Mouse (Mus musculus): ENCODE data around the gene Ntf5.

Gene Ntf5

DNA sequence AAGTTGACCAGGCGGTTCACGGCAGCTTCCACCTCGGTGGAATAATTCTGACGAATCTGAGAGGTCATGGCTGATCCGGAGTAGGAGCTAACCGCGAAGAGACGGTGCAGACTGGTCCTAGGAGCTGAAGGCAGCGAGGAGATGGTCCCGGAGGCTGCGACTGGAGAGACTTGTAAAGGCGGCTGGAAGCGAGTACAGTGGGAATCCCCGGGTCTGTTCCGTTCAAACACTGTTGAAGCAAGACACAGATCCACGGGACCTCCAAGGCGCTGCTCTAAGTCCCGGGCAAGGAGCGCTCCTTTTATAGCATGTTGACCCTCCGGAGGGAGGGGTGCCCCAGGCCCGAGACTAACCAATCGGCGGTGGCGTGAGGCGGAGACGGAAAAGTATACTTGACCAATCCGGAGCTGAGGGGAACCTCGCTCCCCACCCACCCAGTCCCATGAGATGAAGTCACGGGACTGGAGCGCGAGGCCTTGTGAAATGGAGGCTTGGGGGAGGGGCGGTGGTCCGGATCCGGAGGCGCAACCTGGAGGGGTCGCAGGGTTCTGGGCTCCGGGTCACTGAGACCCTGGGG is 46.2 kb downstream of the Ntf5 start, which contains the start of gene Ftl1:
Gene Ftl1 (minus strand): TSS at position 321 of the 577 bp plus-strand sequence.
- in situ Hi-C loops (cut with MboI; ENCODE audit: unreplicated experiment in 2 of 2), result loop anchor here (10.0 to 25.0 kb wide), 2 partner anchors 228 to 235 kb away; partner anchors contain the start of genes Car11 (in 2 of the 2), Sec1 (in 2 of the 2) and Ntn5 (in 1 of the 2)

DNA sequence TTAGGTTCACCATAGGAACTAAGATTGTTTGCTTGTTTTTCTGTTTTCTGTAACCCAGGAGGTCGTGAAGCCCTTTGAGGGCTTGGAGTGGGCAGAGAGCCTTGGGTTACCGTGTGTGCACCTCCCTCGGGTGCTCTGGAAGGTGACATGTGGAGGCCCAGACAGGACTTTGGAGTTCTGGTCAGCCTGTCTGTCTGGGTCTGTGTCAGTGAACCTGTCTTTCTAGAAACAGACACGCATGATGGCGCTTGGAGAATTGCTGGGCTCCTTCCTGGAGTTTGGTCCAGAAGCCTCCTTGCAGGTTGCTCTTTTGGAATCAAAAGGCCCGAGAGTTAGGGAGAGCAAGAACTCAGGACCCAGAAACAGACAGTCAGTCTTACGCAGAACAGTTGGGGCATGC is 46.9 kb downstream of the Ntf5 start:
- in situ Hi-C loops (cut with MboI; ENCODE audit: unreplicated experiment in 2 of 2), result loop anchor here in 1 of 2 experiments (25.0 kb wide), 1 partner anchor 227 kb away; the partner anchor contains the start of genes Car11, Ntn5 and Sec1

DNA sequence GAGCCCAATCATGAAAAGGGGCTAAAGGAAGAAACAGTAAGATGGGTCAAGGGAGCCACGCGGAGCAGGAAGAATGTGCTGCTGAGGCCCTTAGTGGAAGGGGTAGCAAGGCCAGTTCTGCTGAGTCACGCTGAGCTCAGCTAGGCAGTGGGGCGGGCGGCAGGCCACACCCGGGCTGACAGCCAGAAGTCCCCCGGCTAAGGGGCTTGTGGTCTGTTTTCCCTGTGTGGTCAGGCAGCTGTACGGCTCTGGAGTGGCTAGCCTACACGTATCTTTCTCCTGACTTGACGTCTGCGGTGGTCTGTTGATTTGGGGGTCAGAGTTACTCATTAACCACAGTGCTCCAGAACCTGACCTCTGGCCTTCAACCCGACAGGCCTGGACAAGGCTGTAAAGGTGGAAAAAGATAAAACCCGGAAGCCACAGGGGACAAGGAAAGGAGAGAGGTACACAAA is 47.4 kb downstream of the Ntf5 start:
- in situ Hi-C loops (cut with MboI; ENCODE audit: unreplicated experiment in 2 of 2), result loop anchor here in 1 of 2 experiments (25.0 kb wide), 1 partner anchor 226 kb away; the partner anchor contains the start of genes Car11, Ntn5 and Sec1

DNA sequence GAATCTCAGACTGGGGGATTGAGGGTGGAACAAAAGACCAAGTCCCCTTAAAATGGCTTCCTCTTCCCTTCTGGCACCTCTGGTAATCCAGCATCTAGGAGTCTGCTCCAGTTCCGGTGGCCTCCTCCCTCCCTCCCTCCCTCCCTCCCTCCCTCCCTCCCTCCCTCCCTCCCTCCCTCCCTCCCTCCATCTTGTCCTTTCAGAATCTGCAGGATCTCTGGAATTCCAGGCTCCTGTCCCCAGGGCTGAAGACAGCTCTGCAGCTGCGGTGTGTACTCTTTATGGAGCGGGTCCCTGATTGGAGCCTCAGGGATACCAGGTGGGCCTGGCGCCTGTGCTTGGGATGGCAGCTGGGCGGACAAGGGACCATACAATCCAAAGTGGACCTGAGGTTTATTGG is 47.8 kb downstream of the Ntf5 start:
- in situ Hi-C loops (cut with MboI; ENCODE audit: unreplicated experiment in 2 of 2), result loop anchor here in 1 of 2 experiments (25.0 kb wide), 1 partner anchor 226 kb away; the partner anchor contains the start of genes Car11, Ntn5 and Sec1

DNA sequence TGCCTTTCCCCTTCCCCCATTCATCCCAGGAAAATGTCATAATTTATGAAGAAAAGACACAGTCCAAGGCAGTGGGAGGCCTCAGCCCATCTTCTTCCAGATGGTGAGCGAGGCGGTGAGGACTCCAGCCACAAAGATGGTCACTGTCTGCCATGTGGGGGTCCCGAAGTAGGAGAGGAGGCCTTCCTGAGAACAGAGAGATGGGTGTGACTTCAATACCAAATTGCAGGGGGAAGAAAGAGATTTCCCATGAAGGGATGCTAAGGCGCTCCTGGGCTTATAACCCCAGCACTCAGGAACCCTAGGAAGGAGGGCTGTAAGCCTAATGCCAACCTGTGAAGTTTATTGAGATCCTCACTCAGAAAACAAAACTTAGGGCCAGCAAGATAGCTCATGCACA is 48.3 kb downstream of the Ntf5 start:
- in situ Hi-C loops (cut with MboI; ENCODE audit: unreplicated experiment in 2 of 2), result loop anchor here in 1 of 2 experiments (25.0 kb wide), 1 partner anchor 226 kb away; the partner anchor contains the start of genes Car11, Ntn5 and Sec1

DNA sequence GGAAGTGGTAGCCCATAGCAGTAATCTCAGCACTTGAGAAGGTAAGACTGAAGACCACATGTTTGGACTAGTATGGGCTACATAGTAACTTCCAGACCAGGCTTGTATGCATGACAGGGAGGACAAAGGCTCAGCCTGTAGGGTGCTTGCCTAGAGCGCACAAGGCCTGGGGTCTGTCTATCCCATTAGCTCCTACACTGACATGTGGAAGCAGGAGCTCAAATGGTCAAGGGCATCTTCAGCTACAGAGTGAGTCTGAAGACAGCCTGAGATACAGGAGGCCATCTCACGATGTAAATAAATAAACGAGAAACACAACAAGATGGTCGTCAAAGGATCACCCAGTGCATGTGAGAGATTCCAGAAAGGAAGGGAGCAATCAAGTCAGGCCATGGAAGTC is 48.8 kb downstream of the Ntf5 start:
- in situ Hi-C loops (cut with MboI; ENCODE audit: unreplicated experiment in 2 of 2), result loop anchor here in 1 of 2 experiments (25.0 kb wide), 1 partner anchor 225 kb away; the partner anchor contains the start of genes Car11, Ntn5 and Sec1

DNA sequence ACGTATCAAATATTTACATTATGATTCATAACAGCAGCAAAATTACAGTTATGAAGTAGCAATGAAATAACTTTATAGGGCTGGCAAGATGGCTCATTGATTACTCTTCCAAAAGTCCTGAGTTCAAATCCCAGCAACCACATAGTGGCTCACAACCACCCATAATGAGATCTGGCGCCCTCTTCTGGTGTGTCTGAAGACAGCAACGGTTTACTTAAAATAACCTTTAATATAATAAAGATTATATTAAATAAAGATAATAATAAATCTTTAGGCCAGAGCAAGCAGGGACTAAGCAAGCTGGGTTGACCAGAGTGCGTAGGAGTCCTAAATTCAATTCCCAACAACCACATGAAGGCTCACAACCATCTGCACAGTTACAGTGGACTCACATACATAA is 49.4 kb downstream of the Ntf5 start:
- in situ Hi-C loops (cut with MboI; ENCODE audit: unreplicated experiment in 2 of 2), result loop anchor here in 1 of 2 experiments (25.0 kb wide), 1 partner anchor 224 kb away; the partner anchor contains the start of genes Car11, Ntn5 and Sec1

DNA sequence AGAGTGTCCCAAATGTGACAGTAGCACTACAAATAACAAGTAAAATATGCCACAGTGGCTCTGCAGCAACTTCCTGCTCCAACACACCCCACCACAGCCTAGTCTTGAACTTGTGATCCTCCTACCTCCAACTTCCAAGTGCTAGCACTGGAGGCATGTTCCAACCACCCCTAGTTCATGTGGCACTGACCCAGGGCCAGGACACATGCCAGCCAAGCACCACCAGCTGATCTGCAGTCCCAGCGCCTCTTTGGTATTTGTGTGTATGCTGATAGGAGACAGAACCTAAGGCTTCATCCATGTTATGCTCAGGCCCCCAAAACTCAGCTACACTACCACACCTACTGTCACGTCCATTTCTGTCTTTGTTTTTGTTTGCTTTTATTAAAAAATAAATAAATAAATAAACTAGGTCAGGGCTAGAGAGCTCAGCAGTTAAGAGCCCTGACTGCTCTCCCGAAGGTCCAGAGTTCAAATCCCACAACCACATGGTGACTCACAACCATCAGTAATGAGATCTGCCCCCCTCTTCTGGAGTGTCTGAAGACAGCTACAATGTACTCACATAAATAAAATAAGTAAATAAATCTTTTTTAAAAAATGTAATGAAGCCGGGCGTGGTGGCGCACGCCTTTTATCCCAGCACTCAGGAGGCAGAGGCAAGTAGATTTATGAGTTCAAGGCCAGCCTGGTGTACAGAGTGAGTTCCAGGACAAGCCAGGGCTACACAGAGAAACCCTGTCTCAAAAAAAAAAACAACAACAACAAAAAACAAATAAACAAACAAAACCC is 50.7 kb downstream of the Ntf5 start:
- in situ Hi-C loops (cut with MboI; ENCODE audit: unreplicated experiment in 2 of 2), result loop anchor here in 1 of 2 experiments (25.0 kb wide), 1 partner anchor 223 kb away; the partner anchor contains the start of genes Car11, Ntn5 and Sec1

DNA sequence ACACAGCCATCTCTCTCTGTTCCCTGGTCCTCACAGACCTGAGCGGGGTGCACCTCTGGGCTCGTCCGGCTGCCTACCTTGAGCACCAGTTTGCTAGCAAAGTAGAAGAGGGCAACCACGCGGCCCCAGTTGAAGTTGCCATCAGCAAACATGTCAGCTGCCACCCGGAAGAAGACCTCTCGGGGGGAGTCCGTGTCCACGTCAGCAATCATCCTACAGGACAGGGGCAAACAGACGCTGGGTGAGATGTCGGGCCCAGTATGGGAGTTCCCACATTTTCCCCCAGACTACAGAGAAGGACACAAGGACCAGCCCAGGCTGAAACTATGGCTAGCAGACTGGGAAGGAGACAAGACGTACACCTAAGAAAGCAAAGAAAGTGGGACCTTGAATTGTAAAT is 51.6 kb downstream of the Ntf5 start:
- in situ Hi-C loops (cut with MboI; ENCODE audit: unreplicated experiment in 2 of 2), result loop anchor here in 1 of 2 experiments (25.0 kb wide), 1 partner anchor 222 kb away; the partner anchor contains the start of genes Car11, Ntn5 and Sec1

DNA sequence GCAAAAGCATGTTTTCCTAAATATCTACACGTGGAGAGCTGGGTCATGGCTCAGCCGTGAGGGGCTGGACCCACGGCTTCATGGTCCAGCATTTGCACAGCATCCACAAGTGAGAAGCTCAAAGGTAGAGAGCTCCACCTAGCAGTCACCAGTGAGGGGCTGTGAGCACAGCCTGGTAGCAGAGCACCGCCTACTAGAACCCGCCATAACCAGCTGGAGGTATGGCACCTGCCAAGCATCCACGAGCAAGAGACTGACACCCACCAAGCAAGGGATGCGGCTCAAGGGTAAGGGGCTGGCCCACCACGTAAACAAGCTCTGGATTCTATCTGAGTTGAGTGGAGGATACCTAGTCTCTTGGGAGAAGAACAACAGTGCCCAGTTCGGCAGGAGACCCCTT is 52.1 kb downstream of the Ntf5 start:
- in situ Hi-C loops (cut with MboI; ENCODE audit: unreplicated experiment in 2 of 2), result loop anchor here in 1 of 2 experiments (25.0 kb wide), 1 partner anchor 222 kb away; the partner anchor contains the start of genes Car11, Ntn5 and Sec1

DNA sequence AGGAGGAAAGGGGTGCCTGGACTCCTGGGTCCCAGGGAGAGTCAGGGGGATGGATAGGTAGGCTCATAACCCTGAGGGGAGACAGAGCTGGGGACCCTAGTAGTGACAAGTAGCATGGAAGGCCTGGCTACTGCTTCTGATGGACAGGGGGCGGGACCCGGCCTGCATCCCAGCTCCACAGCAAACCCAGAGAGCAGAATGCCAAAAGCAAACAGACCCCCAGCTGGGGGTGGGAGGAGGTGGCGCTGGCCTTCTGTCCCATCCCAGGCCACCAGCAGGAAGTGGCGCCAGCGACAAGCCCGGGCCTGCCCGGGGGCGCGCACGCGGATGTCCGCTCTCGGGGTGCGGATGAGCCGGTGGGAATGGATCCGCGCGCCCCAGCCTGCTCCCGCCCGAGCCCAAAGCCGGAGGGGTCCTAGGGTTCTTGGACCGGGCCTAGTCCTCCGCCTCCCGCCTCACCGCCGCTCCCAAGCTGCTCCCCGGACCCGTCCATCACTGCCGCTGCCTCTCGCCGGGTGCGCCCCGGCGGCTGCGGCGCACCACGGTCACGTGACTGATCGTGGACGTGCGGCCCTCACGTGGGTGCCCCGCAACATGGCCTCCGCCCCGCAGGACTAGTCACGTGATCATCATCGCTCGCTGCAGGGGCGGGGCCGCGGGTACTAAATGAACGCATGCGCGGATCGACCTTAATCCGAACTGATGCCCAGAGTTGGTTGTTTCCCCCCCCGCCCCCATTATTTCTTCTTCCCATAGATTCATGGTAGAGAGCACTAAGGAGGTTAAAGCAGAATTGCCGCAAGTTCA is 53.0 kb downstream of the Ntf5 start, which contains the start of gene Bax:
Gene Bax (minus strand): TSS at position 616 of the 807 bp plus-strand sequence.
- in situ Hi-C loops (cut with MboI; ENCODE audit: unreplicated experiment in 2 of 2), result loop anchor here in 1 of 2 experiments (25.0 kb wide), 1 partner anchor 221 kb away; the partner anchor contains the start of genes Car11, Ntn5 and Sec1

Measured in v-Abl transformed pro-B cells (cell line).